Comparison of ENCODE assay signal across 16 mouse cellular contexts in the genomic region with DNA sequence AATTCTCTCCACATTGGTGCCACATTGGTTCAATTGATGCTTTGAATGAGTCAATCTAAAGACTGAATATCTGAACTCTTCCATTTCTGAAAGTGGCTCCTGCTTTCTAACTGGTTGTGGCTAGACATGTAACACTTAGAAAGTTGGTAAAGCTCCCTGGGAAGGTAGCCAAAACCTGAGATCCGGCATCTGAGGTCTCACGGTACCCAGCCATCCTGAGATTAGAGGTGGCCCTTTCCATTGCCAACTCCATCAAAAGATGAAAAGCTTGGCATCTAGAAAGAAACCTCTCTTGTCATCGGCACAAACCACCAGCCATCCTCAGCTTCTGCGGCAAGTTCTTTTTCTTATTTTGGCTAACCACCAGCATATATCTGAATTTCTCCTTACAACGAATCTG.
"Had no signal": no experiment of that assay in that cellular context is flagged by ENCODE, and none has a peak within 500 bp of the region (broad histone marks: within the 10 kb centered on the region; RNA-seq: fewer than 3 reads in every experiment).

No protein-coding gene starts in this region.

- H3K27ac ChIP-seq: lung, embryonic 15.5 days; macrophage; midbrain, embryonic 12.5 days; midbrain, embryonic 15.5 days; neural tube, embryonic 12.5 days; stomach, embryonic 15.5 days; stomach, postnatal 0 days had no signal

- H3K4me3 ChIP-seq: lung, embryonic 15.5 days; megakaryocyte, embryonic 14.5 days; midbrain, embryonic 12.5 days; midbrain, embryonic 15.5 days; neural tube, embryonic 12.5 days; stomach, embryonic 15.5 days had no signal

- DNase-seq: liver, postnatal 0 days; lung, adult 2 months; lung, postnatal 14 days; lung, postnatal 36 days; right cerebral cortex, postnatal 14 days; thymus, adult 2 months; thymus, postnatal 25 days; thymus, postnatal 4 days had no signal
